Mouse (Mus musculus): ENCODE results near the gene Litaf. TPM values are rescaled to one million over a fixed set of nuclear protein-coding genes. Genes with fewer than 3 reads are reported as not detected.

The Litaf gene
- total RNA-seq, 2 experiments from 2014 or later = 10.0 to 22.2 TPM

GRCm38 (mm10) chr16:10936700-10937319 is 129.1 kb downstream of the Litaf start:
- no peak for ATAC-seq (replicated peaks; ENCODE audit: low FRiP score, poor library complexity, severe bottlenecking)

DNA sequence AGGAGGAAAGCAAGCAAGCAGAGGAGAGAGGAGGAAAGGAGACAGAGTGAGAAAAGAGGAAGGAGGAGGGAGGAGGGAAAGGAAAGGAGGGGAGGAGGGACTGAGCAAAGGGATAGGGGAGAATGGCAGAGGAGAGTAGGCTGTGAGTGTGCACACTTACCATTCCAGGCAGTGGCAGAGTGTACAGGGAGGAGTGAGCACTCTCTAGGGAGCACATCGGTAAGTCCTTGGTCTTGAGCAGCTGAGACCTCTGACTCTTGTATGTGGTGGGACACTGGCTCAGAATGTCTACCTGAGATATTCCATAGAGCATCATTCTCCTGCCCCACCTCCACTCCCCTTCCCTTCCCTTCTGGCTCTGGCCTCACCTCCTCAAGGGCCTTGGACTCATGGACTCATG is 131.9 kb downstream of the Litaf start:
- no peak for ATAC-seq (replicated peaks; ENCODE audit: low FRiP score, poor library complexity, severe bottlenecking)

- ATAC-seq (replicated peaks; ENCODE audit: low FRiP score, poor library complexity, severe bottlenecking) = no peak
These were observed 132.6 kb downstream of the Litaf start for GRCm38 (mm10) chr16:10933372-10933771.

DNA sequence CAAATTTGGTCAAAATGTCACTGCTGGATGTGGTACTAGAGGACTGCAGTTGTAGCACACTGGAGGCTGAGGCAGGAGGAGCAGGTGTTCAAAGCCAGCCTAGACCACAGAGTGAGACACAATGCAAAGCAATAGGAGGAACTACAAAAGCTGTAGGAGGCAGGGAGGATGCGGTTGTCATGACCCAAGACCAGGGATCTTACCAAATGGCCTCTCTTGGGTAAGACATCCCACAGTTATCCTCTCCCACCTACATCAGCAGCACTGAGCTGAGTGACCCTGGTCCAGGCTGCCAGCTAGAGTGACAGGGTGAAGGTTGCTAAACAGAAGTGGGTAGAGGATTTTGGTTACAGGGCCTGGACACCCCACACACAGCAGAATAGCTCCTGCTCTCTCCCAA is 138.9 kb downstream of the Litaf start:
- no peak for ATAC-seq (replicated peaks; ENCODE audit: low FRiP score, poor library complexity, severe bottlenecking)

GRCm38 (mm10) chr16:10925591-10926180 is 140.3 kb downstream of the Litaf start:
- no peak for ATAC-seq (replicated peaks; ENCODE audit: low FRiP score, poor library complexity, severe bottlenecking)

DNA sequence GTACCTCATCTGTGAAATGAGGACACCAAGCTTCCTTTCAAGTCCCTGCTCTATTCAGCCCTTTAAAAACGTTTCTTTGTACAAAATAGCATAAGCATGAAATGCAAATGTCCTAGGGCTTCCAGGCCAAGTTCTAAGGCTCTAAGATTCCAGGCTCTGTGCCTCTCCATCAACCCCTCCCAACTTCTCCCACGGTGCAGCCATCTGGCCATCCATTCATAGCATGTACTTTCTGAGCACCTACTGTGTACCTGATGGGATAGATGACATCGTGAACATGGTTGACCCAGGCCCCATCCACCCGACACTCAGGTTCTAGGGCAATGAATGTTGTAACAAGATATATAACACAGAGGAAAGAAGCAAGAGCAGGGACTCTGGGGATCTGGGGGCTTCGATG is 142.4 kb downstream of the Litaf start:
- no peak for ATAC-seq (replicated peaks; ENCODE audit: low FRiP score, poor library complexity, severe bottlenecking)

DNA sequence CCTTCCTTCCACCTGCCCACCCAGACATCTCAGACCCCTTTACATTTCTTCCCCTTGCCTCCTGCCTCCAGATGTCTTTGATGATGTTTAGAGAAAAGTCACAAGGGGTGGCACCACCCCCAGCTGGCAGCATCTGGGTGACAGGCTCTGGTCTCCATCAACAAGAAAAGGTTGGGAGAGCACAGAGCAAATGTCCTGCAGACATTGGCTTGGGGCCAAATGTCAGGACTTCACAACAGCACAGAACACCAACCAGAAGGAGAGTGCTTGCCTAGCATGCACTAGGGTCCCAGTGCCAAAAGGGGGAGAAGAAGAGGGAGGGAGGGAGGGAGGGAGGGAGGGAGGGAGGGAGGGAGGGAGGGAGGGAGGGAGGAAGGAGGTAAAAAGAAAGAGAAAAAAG is 146.1 kb downstream of the Litaf start:
- ATAC-seq (replicated peaks; ENCODE audit: low FRiP score, poor library complexity, severe bottlenecking) = no peak

DNA sequence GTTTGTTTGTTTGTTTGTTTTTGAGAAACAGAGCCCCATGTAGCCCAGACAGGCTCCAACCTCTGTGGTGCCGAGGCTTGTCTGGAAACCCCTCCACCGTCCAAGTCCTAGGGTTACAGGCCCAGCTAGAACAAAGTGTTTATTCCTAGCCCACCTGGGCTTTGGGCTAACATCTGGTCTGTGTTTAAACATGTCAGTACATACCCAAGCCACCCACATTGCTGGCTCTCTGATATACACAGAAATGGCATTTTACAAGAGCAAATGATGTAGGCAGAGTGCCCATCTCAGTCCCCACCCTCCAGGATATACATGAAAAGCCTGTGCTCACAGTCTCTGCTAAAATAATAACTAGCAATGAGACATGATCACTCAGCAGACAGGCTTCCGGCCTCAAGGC is 149.7 kb downstream of the Litaf start:
- no peak for ATAC-seq (replicated peaks; ENCODE audit: low FRiP score, poor library complexity, severe bottlenecking)

DNA sequence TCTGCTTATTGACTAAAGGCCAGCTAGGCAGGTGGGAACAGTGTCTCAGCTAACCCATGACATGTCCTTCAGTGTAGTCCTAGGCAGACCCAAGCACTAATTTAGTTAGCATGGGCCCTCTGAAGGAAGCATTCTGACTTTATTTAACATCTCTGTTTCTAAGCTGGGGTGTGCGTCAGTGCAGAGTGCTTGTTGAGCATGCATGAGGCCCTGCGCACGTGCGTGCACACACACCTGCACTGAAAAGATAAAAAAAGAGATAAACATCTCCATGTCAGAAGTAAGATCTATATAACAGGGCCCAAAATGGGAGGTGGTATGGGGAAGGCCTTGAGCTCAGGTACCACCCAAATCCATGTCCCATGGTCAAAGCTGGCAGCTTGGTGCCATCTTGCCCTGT is 150.9 kb downstream of the Litaf start:
- ATAC-seq (replicated peaks; ENCODE audit: low FRiP score, poor library complexity, severe bottlenecking) = no peak

GRCm38 (mm10) chr16:10911061-10911460 is 154.9 kb downstream of the Litaf start:
- no peak for ATAC-seq (replicated peaks; ENCODE audit: low FRiP score, poor library complexity, severe bottlenecking)

GRCm38 (mm10) chr16:10910541-10910940 is 155.4 kb downstream of the Litaf start:
- no peak for ATAC-seq (replicated peaks; ENCODE audit: low FRiP score, poor library complexity, severe bottlenecking)

Other genes with a start within 250 kb of the Litaf start
- gene Rmi2, start 231.1 kb downstream of the Litaf start, total RNA-seq (2015; ENCODE audit: low replicate concordance) = 1.3 and 3.6 TPM in 2 replicates
- gene Rmi2, start 231.1 kb downstream of the Litaf start, total RNA-seq (2017; ENCODE audit: low replicate concordance) = 2.0 and 3.2 TPM in 2 replicates
- 6.5 and 7.1 TPM in 2 replicates for gene Snn, start 5.2 kb downstream of the Litaf start, total RNA-seq (2015; ENCODE audit: low replicate concordance)
- 7.1 and 13.2 TPM in 2 replicates for gene Snn, start 5.2 kb downstream of the Litaf start, total RNA-seq (2017; ENCODE audit: low replicate concordance)
- gene Txndc11, start 68.5 kb upstream of the Litaf start, total RNA-seq (2015; ENCODE audit: low replicate concordance) = 15.1 and 15.9 TPM in 2 replicates
- 18.0 and 28.1 TPM in 2 replicates for gene Txndc11, start 68.5 kb upstream of the Litaf start, total RNA-seq (2017; ENCODE audit: low replicate concordance)
- gene Zc3h7a, start 110.2 kb upstream of the Litaf start, total RNA-seq (2015; ENCODE audit: low replicate concordance) = 101 and 118 TPM in 2 replicates
- gene Zc3h7a, start 110.2 kb upstream of the Litaf start, total RNA-seq (2017; ENCODE audit: low replicate concordance) = 128 and 160 TPM in 2 replicates
- gene Rsl1d1, start 137.2 kb upstream of the Litaf start, total RNA-seq (2015; ENCODE audit: low replicate concordance) = 33.5 and 68.3 TPM in 2 replicates
- 29.4 and 40.6 TPM in 2 replicates for gene Rsl1d1, start 137.2 kb upstream of the Litaf start, total RNA-seq (2017; ENCODE audit: low replicate concordance)
- gene Gspt1, start 188.2 kb upstream of the Litaf start, total RNA-seq (2015; ENCODE audit: low replicate concordance) = 105 and 130 TPM in 2 replicates
- gene Gspt1, start 188.2 kb upstream of the Litaf start, total RNA-seq (2017; ENCODE audit: low replicate concordance) = 31.5 and 32.0 TPM in 2 replicates
- not detected in 2 replicates for gene Tnfrsf17, start 247.7 kb upstream of the Litaf start, total RNA-seq (2015; ENCODE audit: low replicate concordance)
- gene Tnfrsf17, start 247.7 kb upstream of the Litaf start, total RNA-seq (2017; ENCODE audit: low replicate concordance) = not detected in 2 replicates

All from erythroid progenitor cell, adult 5-6 weeks (primary cell).